Mouse (Mus musculus): ENCODE measurements around the gene Zfp319. TPM values are rescaled to one million over a fixed set of nuclear protein-coding genes. Genes with fewer than 3 reads are reported as not detected.

Zfp319 gene
- polyA plus RNA-seq, 1 experiment from 2014 or later: 19.1 TPM

GRCm38 (mm10) chr8:95362272-95362671 lies 30.5 kb upstream of the Zfp319 start:
- no peak overlapping the region for H3K27ac ChIP-seq (replicated peaks)
- no peaks in the 10 kb centered on the region for H3K27me3 ChIP-seq
- H3K4me3 ChIP-seq: no peak overlapping the region
- H3K4me2 ChIP-seq (replicated peaks): no peak overlapping the region
- peaks cover 27% of the 10 kb centered on the region for H3K4me1 ChIP-seq
- H3K9me3 ChIP-seq: 0 out of 2 replicates have a peak, but pooled peaks cover 3% of the 10 kb centered on the region
- ATAC-seq (ENCODE audit: low FRiP score, low read depth): no peak
- no peak overlapping the region for H3K9ac ChIP-seq (replicated peaks)
- 76% methylated on average over 6 of the region's 6 CpGs for WGBS
- H3K36me3 ChIP-seq: no peaks in the 10 kb centered on the region

DNA sequence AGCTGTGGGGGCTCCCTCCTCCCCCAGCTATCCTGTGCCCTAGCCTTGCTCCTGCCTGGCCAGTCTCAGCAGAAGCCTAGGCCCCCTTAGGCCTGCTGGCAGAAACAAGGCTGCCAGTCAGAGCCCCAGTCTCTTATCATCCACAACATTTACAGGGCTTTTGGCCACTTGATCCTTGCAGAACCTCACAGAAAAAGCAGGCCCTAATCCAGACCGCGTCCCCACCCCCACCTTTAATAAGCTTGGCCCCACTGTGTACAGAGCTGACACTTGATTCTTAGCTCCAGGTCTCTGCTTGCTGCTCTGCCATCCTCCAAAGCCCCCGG lies 29.2 kb upstream of the Zfp319 start:
- Histone ChIP-seq H3K27me3 (no peaks in the 10 kb centered on the region), H3K27ac (replicated peaks) (peak overlapping the region; percentile 43; the same call in 1 of the 2 replicates), H3K9ac (replicated peaks) (no peak overlapping the region), H3K4me3 (no peak overlapping the region), H3K4me2 (replicated peaks) (no peak overlapping the region), H3K4me1 (peaks cover 31% of the 10 kb centered on the region), H3K36me3 (no peaks in the 10 kb centered on the region), H3K9me3 (0 out of 2 replicates have a peak, but pooled peaks cover 3% of the 10 kb centered on the region)
- ATAC-seq (ENCODE audit: low FRiP score, low read depth): peak; percentile 21; the same call in 1 of the 2 replicates
- WGBS: 73% methylated on average over 3 of the region's 3 CpGs

DNA sequence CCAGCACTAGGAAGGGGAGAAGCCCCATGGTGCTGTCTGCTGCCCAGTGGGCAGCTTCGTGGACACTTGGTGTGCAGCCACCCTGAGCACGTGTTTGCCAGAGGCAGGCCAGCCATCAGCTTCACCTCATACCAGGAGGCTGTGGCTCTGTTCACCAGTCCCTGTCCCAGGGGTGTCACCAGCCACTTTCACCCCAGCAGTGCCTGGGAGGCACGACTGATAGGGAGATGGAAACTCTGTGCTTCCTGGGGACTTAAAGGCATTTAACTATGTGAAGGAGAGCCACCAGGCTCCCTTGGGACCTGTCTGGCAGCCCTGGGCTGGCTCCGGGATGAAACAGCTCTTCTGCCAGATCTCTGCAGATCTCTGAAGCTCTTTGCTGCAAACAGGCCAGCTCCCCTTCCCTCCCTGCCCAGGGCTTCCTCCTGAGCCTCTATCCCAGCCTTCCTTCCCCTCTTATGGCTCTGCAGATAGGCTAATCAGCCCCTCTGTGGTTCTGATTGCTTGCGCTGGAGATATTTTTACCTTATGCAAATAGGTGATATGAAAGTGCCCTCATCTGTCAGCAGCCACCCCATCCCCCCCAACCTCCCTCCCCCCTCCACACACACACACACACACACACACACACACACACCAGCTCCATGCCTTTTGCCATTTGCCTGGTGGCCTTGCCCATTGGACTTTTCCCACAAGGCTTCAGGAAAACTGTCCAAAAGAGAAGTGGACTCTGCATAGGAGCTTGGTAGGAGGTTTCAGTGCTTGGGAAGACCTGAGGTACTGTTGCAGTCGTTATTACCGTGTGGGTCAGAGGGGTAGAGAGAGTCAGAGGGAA lies 28.6 kb upstream of the Zfp319 start:
- WGBS: 56% methylated on average over 7 of the region's 7 CpGs
- Histone ChIP-seq H3K4me1 (peaks cover 31% of the 10 kb centered on the region), H3K27ac (replicated peaks) (peak overlapping the region; percentile 43), H3K9ac (replicated peaks) (no peak overlapping the region), H3K9me3 (0 out of 2 replicates have a peak, but pooled peaks cover 3% of the 10 kb centered on the region), H3K4me2 (replicated peaks) (no peak overlapping the region), H3K4me3 (no peak overlapping the region), H3K36me3 (no peaks in the 10 kb centered on the region), H3K27me3 (no peaks in the 10 kb centered on the region)
- ATAC-seq (ENCODE audit: low FRiP score, low read depth): no peak

DNA sequence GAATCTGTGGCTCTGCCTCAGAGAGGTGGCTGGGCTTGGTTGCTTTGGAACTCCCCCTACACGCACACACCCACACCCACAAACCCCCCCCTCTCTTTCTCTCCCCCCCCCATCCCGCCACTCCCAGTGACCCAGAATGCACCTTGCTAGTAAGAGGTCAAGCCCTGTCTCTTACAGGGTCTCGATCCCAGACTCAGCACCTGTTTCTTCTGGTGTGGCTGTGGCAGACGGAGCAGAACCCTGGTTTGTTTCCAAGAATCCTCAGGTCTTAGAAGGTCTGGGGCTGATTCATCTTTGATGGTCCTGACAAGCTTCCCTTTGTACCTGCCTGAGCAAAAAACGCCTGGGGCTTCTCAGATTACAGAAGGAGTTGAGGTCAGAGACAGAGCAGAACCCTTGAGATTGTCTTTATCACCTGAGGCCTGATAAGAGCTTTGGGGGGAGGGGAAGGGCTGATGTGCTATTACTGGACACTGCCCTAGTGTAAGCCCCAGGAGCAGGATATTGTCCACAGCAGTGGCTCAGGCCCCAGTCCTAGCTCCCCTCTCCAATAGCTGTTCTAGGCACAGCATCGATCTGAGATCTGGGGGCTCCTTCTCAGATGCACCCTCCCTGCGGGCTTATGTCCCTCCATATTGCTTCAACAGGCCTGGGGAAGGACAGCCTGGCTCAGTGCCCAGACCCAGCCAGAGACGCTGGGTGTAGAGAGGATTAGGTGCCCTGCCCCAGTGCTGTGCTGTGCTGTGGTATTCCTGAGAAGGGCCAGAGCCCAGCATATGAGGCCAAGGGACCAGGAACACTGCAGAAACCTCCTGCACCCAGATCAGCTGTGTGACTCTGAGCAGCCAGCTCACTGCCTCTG lies 27.0 kb upstream of the Zfp319 start:
- H3K27ac ChIP-seq (replicated peaks): peak overlapping the region; percentile 20
- H3K27me3 ChIP-seq: no peaks in the 10 kb centered on the region
- no peaks in the 10 kb centered on the region for H3K9me3 ChIP-seq
- H3K4me3 ChIP-seq: no peak overlapping the region
- H3K36me3 ChIP-seq: no peaks in the 10 kb centered on the region
- H3K9ac ChIP-seq (replicated peaks): no peak overlapping the region
- WGBS: 64% methylated on average over 8 of the region's 8 CpGs
- ATAC-seq (ENCODE audit: low FRiP score, low read depth): no peak
- no peak overlapping the region for H3K4me2 ChIP-seq (replicated peaks)
- H3K4me1 ChIP-seq: peaks cover 41% of the 10 kb centered on the region

DNA sequence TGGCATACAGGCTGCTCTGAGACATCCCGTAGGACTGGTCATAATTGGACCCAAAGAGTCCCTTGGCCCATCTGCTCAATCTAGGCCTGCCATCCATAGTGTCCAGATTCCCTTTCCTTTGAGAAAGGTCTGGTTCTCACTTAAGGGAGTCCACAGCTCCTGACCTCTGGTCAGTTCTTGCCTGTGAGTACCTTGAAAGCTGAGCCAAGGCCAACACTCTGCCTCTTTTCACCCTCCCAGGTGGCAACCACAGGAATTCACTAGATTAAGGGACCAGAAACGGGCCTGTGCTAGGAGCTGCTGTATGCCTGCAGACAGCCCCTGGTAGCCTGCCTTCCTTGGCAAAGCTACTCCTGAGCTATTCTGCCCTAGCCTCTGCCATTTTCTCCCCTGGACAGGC lies 22.9 kb upstream of the Zfp319 start:
- ATAC-seq (ENCODE audit: low FRiP score, low read depth): no peak
- WGBS: 82% methylated on average over 2 of the region's 2 CpGs
- Histone ChIP-seq H3K9me3 (no peaks in the 10 kb centered on the region), H3K4me3 (no peak overlapping the region), H3K27ac (replicated peaks) (no peak overlapping the region), H3K27me3 (peaks cover 19% of the 10 kb centered on the region), H3K4me2 (replicated peaks) (0 out of 2 replicates have a peak overlapping the region, but pooled peaks have one; percentile 87), H3K4me1 (peaks cover 46% of the 10 kb centered on the region), H3K36me3 (no peaks in the 10 kb centered on the region), H3K9ac (replicated peaks) (no peak overlapping the region)

DNA sequence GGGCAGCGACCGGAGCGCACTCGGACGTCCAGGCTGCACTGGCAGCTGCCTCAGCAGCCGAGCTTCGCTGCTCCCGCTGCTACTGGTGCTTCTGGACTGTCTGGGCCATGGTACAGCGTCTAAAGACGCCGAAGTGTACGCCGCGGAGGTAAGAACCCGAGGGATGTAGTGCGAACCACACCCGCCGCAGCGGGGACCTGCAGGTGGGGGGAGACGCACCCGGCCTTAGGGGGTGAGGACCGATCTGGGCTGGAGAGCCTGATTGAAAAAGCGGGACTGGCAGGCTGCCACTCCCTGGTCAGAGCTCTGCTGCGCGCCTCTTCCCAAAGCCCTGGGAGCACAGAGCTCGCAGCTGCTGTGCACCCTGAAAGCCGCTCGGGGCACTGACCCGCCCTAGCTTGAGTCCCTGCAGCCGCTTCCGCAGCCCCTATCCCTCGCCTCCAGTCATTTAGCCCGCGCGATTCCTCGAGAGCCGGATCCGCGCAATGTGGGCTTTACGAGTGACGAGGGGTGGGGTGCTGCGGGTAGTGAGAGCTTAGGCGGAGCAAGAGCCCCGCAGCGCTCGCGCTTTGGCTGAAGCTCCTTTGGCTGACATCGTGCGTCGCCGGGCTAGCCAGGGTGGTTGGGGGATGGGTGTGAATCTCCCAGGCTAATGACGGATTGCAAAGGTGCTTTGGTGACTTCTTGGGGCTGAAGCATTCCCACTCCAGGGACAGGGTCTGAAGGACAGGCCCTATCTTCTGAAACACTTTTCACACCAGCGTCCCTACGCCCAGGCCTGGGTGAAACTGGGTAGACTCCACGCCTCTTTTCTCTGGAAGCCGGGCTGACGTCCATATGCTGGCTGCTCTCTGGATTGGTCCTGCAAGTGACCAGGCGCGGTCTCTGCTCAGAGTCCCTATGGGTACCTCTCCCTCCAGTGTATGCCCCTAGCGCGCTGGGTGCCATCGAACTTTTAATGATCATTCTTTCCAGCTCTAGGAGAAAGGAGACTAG lies 21.4 kb upstream of the Zfp319 start:
- Histone ChIP-seq H3K9ac (replicated peaks) (peak overlapping the region; percentile 85), H3K27ac (replicated peaks) (peak overlapping the region; percentile 90), H3K9me3 (no peaks in the 10 kb centered on the region), H3K36me3 (no peaks in the 10 kb centered on the region), H3K4me3 (peak overlapping the region; percentile 85), H3K4me2 (replicated peaks) (peak overlapping the region; percentile 87), H3K27me3 (peaks cover 31% of the 10 kb centered on the region), H3K4me1 (peaks cover 43% of the 10 kb centered on the region)
- ATAC-seq (ENCODE audit: low FRiP score, low read depth): peak; percentile 62
- 2% methylated on average over 62 of the region's 62 CpGs for WGBS

DNA sequence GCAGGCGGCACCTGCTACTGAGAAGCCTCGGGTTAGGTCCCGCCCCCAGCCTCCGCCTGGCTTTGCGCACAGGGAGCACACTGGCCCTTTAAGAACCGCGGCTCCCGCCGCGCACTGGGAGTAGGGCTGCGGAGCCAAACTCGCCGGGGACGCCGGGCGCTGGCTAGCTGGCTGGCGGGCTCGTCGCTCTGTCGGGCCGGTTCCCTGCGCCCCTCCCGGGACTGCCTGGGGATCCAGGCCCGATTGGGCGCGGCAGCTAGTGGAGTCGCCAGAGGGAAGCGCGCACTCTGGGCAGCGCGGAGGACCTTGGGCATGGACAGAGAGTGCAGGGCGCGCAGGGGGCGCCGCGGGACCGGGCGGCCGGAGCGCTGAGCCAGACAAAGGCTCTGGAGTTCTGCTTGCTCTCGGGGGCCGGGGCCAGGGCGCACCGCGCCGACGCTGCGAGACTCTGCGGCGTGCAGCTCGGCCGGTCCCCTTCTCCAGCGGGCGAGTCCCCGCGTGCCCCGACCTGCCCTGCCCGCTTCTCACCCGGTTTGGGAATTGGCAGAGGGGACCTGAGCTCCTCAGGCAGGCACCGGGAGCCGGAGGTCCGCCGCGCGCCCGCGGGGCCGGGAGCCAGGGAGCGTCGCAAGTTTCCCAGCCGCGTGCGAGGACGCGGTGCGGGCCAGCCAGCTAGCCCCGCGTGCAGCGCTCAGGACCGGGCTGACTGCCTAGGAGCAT lies 20.6 kb upstream of the Zfp319 start, which contains the start of gene Mmp15:
Gene Mmp15 (plus strand): TSS at position 118 of the 720 bp plus-strand sequence.
- peak within 1 kb of the TSS; percentile 87 for H3K4me2 ChIP-seq (replicated peaks)
- WGBS: under 1% methylated on average over 77 of the region's 80 CpGs
- H3K4me3 ChIP-seq: peak within 1 kb of the TSS; percentile 85
- H3K9me3 ChIP-seq: no peaks in the 10 kb centered on the region
- peaks cover 43% of the 10 kb centered on the region for H3K4me1 ChIP-seq
- peak; percentile 79 for ATAC-seq (ENCODE audit: low FRiP score, low read depth)
- no peaks in the 10 kb centered on the region for H3K36me3 ChIP-seq
- H3K27ac ChIP-seq (replicated peaks): peak within 1 kb of the TSS; percentile 90
- peak within 1 kb of the TSS; percentile 85 for H3K9ac ChIP-seq (replicated peaks)
- peaks cover 31% of the 10 kb centered on the region for H3K27me3 ChIP-seq

- Histone ChIP-seq H3K9me3 (no peaks in the 10 kb centered on the region), H3K4me2 (replicated peaks) (peak overlapping the region; percentile 87), H3K4me1 (peaks cover 42% of the 10 kb centered on the region), H3K4me3 (peak overlapping the region; percentile 85), H3K36me3 (no peaks in the 10 kb centered on the region), H3K27ac (replicated peaks) (no peak overlapping the region), H3K27me3 (peaks cover 31% of the 10 kb centered on the region), H3K9ac (replicated peaks) (no peak overlapping the region)
- WGBS: 3% methylated on average over 15 of the region's 15 CpGs
- ATAC-seq (ENCODE audit: low FRiP score, low read depth): no peak
Measured at GRCm38 (mm10) chr8:95351461-95351860, 19.7 kb upstream of the Zfp319 start.

GRCm38 (mm10) chr8:95348811-95349630 lies 17.3 kb upstream of the Zfp319 start:
- peaks cover 31% of the 10 kb centered on the region for H3K4me1 ChIP-seq
- ATAC-seq (ENCODE audit: low FRiP score, low read depth): no peak
- peaks cover 31% of the 10 kb centered on the region for H3K27me3 ChIP-seq
- no peak overlapping the region for H3K4me2 ChIP-seq (replicated peaks)
- no peaks in the 10 kb centered on the region for H3K9me3 ChIP-seq
- H3K27ac ChIP-seq (replicated peaks): no peak overlapping the region
- peaks cover 3% of the 10 kb centered on the region; the same call in 1 of the 2 replicates for H3K36me3 ChIP-seq
- no peak overlapping the region for H3K4me3 ChIP-seq
- 67% methylated on average over 18 of the region's 19 CpGs for WGBS
- H3K9ac ChIP-seq (replicated peaks): no peak overlapping the region

- H3K27me3 ChIP-seq: peaks cover 31% of the 10 kb centered on the region
Measured at GRCm38 (mm10) chr8:95348356-95348755, 16.6 kb upstream of the Zfp319 start.

More at GRCm38 (mm10) chr8:95348356-95348755, 16.6 kb upstream of the Zfp319 start:
- 78% methylated on average over 2 of the region's 2 CpGs for WGBS
- no peak overlapping the region for H3K27ac ChIP-seq (replicated peaks)
- no peak overlapping the region for H3K9ac ChIP-seq (replicated peaks)
- H3K4me1 ChIP-seq: peaks cover 24% of the 10 kb centered on the region
- peaks cover 10% of the 10 kb centered on the region for H3K36me3 ChIP-seq
- no peak for ATAC-seq (ENCODE audit: low FRiP score, low read depth)
- no peak overlapping the region for H3K4me3 ChIP-seq
- no peaks in the 10 kb centered on the region for H3K9me3 ChIP-seq
- no peak overlapping the region for H3K4me2 ChIP-seq (replicated peaks)

Measured in midbrain, embryonic 12.5 days (tissue).